Mouse (Mus musculus): Measurements from ENCODE around the gene Dner. TPM values are rescaled to one million over a fixed set of nuclear protein-coding genes. Genes with fewer than 3 reads are reported as not detected.
"Not testable (repeated sequence)": the region's sequence is repeated elsewhere in the genome, so short reads cannot be mapped to it uniquely, and the experiment has no call there.

The Dner gene
- polyA plus RNA-seq, 1 experiment from 2014 or later, result 343 TPM

DNA sequence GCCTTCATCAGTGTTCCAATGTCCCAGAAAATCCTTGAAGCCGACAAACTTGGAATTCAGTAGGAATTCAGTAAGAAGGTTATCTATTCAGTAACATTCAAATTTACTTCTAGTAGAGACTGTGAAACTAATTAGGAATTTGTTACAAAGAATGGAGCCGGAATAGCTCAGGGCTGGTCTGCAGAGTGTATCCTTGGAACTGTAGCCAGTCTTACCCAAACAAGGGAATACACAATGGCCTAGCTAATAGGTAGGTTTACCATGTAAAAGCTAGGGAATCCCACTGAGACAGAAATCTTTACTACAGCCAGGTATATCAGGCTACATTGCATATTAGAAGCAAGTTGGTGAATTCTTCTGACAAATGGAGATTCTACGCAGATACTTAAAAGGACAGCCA is 363.2 kb downstream of the Dner start:
- H3K9ac ChIP-seq; H3K4me1 ChIP-seq (replicated peaks); H3K4me3 ChIP-seq; H3K36me3 ChIP-seq; ATAC-seq (ENCODE audit: low FRiP score, low read depth); H3K9me3 ChIP-seq; H3K27me3 ChIP-seq; H3K4me2 ChIP-seq; H3K27ac ChIP-seq (replicated peaks): not testable (repeated sequence)
- WGBS, result 21% methylated on average over 3 of the region's 3 CpGs

DNA sequence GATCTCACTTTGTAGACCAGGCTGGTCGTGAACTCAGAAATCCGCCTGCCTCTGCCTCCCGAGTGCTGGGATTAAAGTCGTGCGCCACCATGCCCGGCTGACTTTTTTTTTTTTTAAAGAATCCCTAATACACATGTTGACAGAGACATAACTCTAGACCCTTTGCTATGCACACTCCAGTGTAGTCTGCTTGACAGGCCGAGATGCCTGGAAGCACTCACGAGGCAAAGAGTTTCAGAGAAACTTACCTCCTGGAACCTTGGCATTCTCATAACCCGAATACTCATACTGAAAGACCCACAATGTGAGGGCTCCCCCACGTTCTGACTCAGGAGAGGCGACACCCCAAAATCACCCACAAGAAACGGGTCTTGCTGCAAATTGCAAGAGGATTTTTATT is 364.2 kb downstream of the Dner start:
- H3K36me3 ChIP-seq; H3K9ac ChIP-seq; H3K27ac ChIP-seq (replicated peaks); H3K9me3 ChIP-seq; H3K4me2 ChIP-seq; H3K27me3 ChIP-seq; ATAC-seq (ENCODE audit: low FRiP score, low read depth); H3K4me1 ChIP-seq (replicated peaks); H3K4me3 ChIP-seq: not testable (repeated sequence)
- WGBS, result 88% methylated on average over 12 of the region's 12 CpGs

DNA sequence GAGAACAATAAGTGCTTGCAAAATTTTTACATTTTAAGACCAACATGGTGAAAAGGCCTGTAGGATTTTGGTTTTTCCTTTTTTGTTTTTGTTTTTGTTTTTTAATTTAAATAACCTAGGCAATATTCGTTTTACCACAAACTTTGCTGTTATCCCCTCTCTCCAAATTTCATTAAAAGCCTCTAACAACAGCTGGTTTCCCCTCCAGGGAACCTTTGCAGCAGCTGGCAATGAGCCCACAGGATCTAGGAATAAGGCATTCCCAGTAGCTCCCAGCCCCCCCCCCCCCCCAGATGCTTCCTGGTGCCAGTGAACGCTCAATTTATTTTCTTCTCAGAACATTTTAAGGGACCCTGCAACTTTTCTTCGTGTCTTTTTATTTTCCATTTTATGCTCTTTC is 370.7 kb downstream of the Dner start:
- H3K4me1 ChIP-seq (replicated peaks), result peaks cover 4% of the 10 kb centered on the region; the same call in 1 of the 2 replicates
- no peak for ATAC-seq (ENCODE audit: low FRiP score, low read depth)
- no peak overlapping the region for H3K4me3 ChIP-seq
- H3K27ac ChIP-seq (replicated peaks), result no peak overlapping the region
- 27% methylated on average over 3 of the region's 3 CpGs for WGBS
- no peak overlapping the region for H3K4me2 ChIP-seq
- no peaks in the 10 kb centered on the region for H3K36me3 ChIP-seq
- H3K27me3 ChIP-seq, result no peaks in the 10 kb centered on the region
- H3K9me3 ChIP-seq, result no peaks in the 10 kb centered on the region
- no peak overlapping the region for H3K9ac ChIP-seq

- no peak for ATAC-seq (ENCODE audit: low FRiP score, low read depth)
- Histone ChIP-seq H3K4me3 (no peak overlapping the region), H3K4me2 (no peak overlapping the region)
Observed at GRCm38 (mm10) chr1:84321327-84321726, 374.7 kb downstream of the Dner start.

More at GRCm38 (mm10) chr1:84321327-84321726, 374.7 kb downstream of the Dner start:
- no peak overlapping the region for H3K27ac ChIP-seq (replicated peaks)
- peaks cover 4% of the 10 kb centered on the region; the same call in 1 of the 2 replicates for H3K4me1 ChIP-seq (replicated peaks)
- 59% methylated on average over 4 of the region's 4 CpGs for WGBS
- no peaks in the 10 kb centered on the region for H3K27me3 ChIP-seq
- no peak overlapping the region for H3K9ac ChIP-seq
- H3K36me3 ChIP-seq, result no peaks in the 10 kb centered on the region
- no peaks in the 10 kb centered on the region for H3K9me3 ChIP-seq

Small RNA genes within 50 kb of the gene (microRNA-seq; reads per million reads assigned to microRNA genes)
- not detected for gene Mir5126

Other genes starting within 250 kb of the Dner start
- 5.8 and 8.4 TPM in 2 replicates for gene Fbxo36, start 143.6 kb upstream of the Dner start, polyA plus RNA-seq (2015; fragmentation: Nextera tagmentation; extraction: Ambion mirVana)
- gene Trip12, start 144.3 kb upstream of the Dner start, polyA plus RNA-seq (2015; fragmentation: Nextera tagmentation; extraction: Ambion mirVana), result 46.1 and 49.7 TPM in 2 replicates
- gene Slc16a14, start 238.9 kb upstream of the Dner start, polyA plus RNA-seq (2015; fragmentation: Nextera tagmentation; extraction: Ambion mirVana), result 13.1 and 19.0 TPM in 2 replicates